Mouse (Mus musculus) ES-Bruce4 (cell line): Measurements from ENCODE around the gene Cdh4.

ENCODE experiments used
- CTCF ChIP-seq: IDR thresholded peaks from one replicate; pipeline ENCODE4 v1.8.1; 2011; ENCODE audit warnings: low read depth, low read length
- POLR2A ChIP-seq: IDR thresholded peaks from one replicate; pipeline ENCODE4 v1.8.1; 2011; ENCODE audit warnings: low read length; ENCODE audit not compliant: insufficient read depth

DNA sequence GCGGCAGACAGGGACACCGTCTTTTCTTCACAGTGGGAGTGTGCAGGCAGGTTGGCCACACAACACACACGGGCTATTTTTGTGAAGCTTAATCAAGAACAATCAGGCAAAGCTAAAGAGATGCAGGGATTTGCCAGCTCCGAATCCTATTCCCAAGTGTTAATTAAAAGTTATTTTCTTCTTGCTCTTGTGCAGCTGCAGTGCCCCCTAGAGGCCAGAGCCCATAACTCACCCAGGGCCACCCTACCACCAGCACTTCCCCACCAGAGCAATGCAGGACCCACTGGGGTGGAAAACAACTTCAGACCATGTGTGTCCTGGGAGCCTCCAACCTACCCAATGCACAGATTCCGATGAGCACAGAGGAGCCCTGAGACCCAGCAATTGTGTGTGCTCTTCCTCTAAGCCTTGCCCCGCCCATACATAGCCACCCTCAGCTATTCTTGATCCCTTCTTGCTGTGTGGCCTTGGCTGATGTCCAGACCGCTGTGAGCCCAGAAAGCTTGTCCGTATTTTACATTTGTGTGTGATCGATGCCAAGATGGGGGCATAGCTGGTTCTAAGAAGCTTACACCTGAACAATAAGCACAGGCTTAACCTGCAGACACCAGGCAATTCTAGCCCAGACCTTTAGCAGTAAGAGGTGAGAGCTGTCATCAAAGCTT lies 435.5 kb downstream of the Cdh4 start:
- TF ChIP-seq CTCF = peak; percentile 78
- TF ChIP-seq POLR2A = no peak
